Mouse (Mus musculus): ENCODE measurements around the gene 1700003F12Rik. TPM values are rescaled to one million over a fixed set of nuclear protein-coding genes. Genes with fewer than 3 reads are reported as not detected.

The 1700003F12Rik gene
- polyA plus RNA-seq, 1 experiment = 0.32 TPM

- peaks cover 5% of the 10 kb centered on the region; the same call in 1 of the 2 replicates for H3K36me3 ChIP-seq (ENCODE audit: control insufficient read depth, insufficient read depth, low read length)
- no peak for TF ChIP-seq CTCF (IDR thresholded peaks at IDR 0.05; ENCODE audit: extremely low read depth, insufficient read length, insufficient replicate concordance, low read depth, low read length)
- TF ChIP-seq POLR2A (IDR thresholded peaks at IDR 0.05; ENCODE audit: low read depth, low read length) = no peak
- no peak overlapping the region for H3K27ac ChIP-seq (ENCODE audit: insufficient read depth, low read depth, low read length)
- no peaks in the 10 kb centered on the region for H3K4me1 ChIP-seq (ENCODE audit: control insufficient read depth, insufficient read depth, insufficient read length, low read length)
- 86% methylated on average over 3 of the region's 3 CpGs for WGBS
- no peak overlapping the region for H3K4me3 ChIP-seq (ENCODE audit: low read depth, low read length)
- H3K27me3 ChIP-seq (ENCODE audit: control insufficient read depth, insufficient read depth, low read length) = no peaks in the 10 kb centered on the region
These were observed 50.5 kb downstream of the 1700003F12Rik start for GRCm38 (mm10) chr2:154597399-154597798.

Other genes with a start within 250 kb of the 1700003F12Rik start
- not detected in 2 replicates for gene Bpifb9b, start 239.9 kb upstream of the 1700003F12Rik start, polyA plus RNA-seq (2012; rRNA removed)
- gene Cdk5rap1, start 174.1 kb upstream of the 1700003F12Rik start, polyA plus RNA-seq (2012; rRNA removed) = 3.2 and 5.4 TPM in 2 replicates
- gene Snta1, start 139.0 kb upstream of the 1700003F12Rik start, polyA plus RNA-seq (2012; rRNA removed) = 12.0 and 27.5 TPM in 2 replicates
- 3.6 and 9.8 TPM in 2 replicates for gene Cbfa2t2, start 110.6 kb upstream of the 1700003F12Rik start, polyA plus RNA-seq (2012; rRNA removed)
- gene Actl10, start 4.7 kb downstream of the 1700003F12Rik start, polyA plus RNA-seq (2012; rRNA removed) = not detected in 2 replicates
- 0.24 TPM in 1 of 2 replicates, not detected in the other for gene Necab3, start 11.8 kb downstream of the 1700003F12Rik start, polyA plus RNA-seq (2012; rRNA removed)
- 7.1 and 14.5 TPM in 2 replicates for gene E2f1, start 22.8 kb downstream of the 1700003F12Rik start, polyA plus RNA-seq (2012; rRNA removed)
- 21.4 and 28.8 TPM in 2 replicates for gene Pxmp4, start 56.6 kb downstream of the 1700003F12Rik start, polyA plus RNA-seq (2012; rRNA removed)
- gene Zfp341, start 66.2 kb downstream of the 1700003F12Rik start, polyA plus RNA-seq (2012; rRNA removed) = 2.6 and 4.7 TPM in 2 replicates
- gene 4930519P11Rik, start 66.4 kb downstream of the 1700003F12Rik start, polyA plus RNA-seq (2012; rRNA removed) = 0.46 and 1.6 TPM in 2 replicates
- 73.2 and 131 TPM in 2 replicates for gene Chmp4b, start 104.6 kb downstream of the 1700003F12Rik start, polyA plus RNA-seq (2012; rRNA removed)
- gene Gm14214, start 222.9 kb downstream of the 1700003F12Rik start, polyA plus RNA-seq (2012; rRNA removed) = not detected in 2 replicates
- 84.3 and 178 TPM in 2 replicates for gene Raly, start 244.0 kb downstream of the 1700003F12Rik start, polyA plus RNA-seq (2012; rRNA removed)
- gene a, start 244.3 kb downstream of the 1700003F12Rik start, polyA plus RNA-seq (2012; rRNA removed) = 1.2 TPM in 1 of 2 replicates, not detected in the other